Mouse (Mus musculus) G1E (cell line): ENCODE data around the gene Ccdc185.

ENCODE experiments used
- CTCF ChIP-seq: IDR thresholded peaks from 2 replicates; pipeline ENCODE4 v1.5.1; 2012; ENCODE audit warnings: low read depth, low read length, inconsistent platforms, mixed read lengths
- TAL1 ChIP-seq: conservative IDR thresholded peaks from 2 replicates; pipeline ENCODE4 v1.6.1; 2012; ENCODE audit warnings: low read depth, low read length, inconsistent platforms, mixed read lengths

- TF ChIP-seq CTCF, result no peak
- no peak for TF ChIP-seq TAL1
Measured at GRCm38 (mm10) chr1:182751301-182751700, 2.3 kb upstream of the Ccdc185 start.
